Mouse (Mus musculus) heart, postnatal 0 days (tissue): ENCODE measurements around the gene Gm10681.
"Not testable (repeated sequence)": the region's sequence is repeated elsewhere in the genome, so short reads cannot be mapped to it uniquely, and the experiment has no call there.

Source experiments
- CTCF ChIP-seq: IDR thresholded peaks from 2 replicates; pipeline ENCODE4 v1.5.1; 2016; ENCODE audit warnings: antibody characterized with exemption, control low read depth, low read depth
- EP300 ChIP-seq: IDR thresholded peaks from 2 replicates; pipeline ENCODE4 v1.6.1; 2016; ENCODE audit warnings: antibody characterized with exemption, low read depth

DNA sequence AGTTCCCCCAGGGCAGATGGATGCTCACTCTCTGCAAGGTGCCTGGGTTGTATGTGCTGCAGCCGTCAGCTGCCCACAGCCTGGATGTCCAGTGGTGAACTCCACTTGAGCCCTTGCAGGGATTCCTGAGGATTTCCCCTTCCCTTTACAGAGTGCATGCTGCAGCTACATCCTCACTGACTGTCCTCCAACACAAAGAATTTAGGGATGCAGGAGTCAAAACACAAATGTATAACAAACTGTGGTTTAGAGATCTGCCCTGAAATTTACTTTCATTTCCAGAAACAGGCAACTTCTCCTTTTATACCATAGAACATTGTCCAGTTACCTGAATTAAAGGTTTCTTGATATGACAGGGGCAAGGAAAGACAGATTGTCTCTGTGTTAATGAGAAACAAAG is 28.2 kb upstream of the Gm10681 start:
- TF ChIP-seq CTCF, EP300: not testable (repeated sequence)
